Mouse (Mus musculus) thymus, postnatal 14 days (tissue): ENCODE data around the gene Arfgap2.
A peak's percentile ranks its signal among the peaks of the same experiment; 100 is the strongest.

Source experiments
- DNase-seq: peaks from one replicate; pipeline ENCODE4 v3.0.0; 2021

The Arfgap2 gene

GRCm38 (mm10) chr2:91259493-91259892 is 5.3 kb upstream of the Arfgap2 start:
- DNase-seq: no peak

- no peak for DNase-seq
These were observed 798 bp upstream of the Arfgap2 start for GRCm38 (mm10) chr2:91263692-91264660.

- no peak for DNase-seq
These were observed 3.3 kb downstream of the Arfgap2 start for GRCm38 (mm10) chr2:91268042-91268441.

- DNase-seq: no peak
These were observed 3.9 kb downstream of the Arfgap2 start for GRCm38 (mm10) chr2:91268706-91269105.

- DNase-seq: no peak
These were observed 4.9 kb downstream of the Arfgap2 start for GRCm38 (mm10) chr2:91269687-91270133.

GRCm38 (mm10) chr2:91278749-91279371 is 14.1 kb downstream of the Arfgap2 start:
- DNase-seq: peak; percentile 46

- no peak for DNase-seq
These were observed 14.6 kb downstream of the Arfgap2 start for GRCm38 (mm10) chr2:91279372-91279755.

- no peak for DNase-seq
These were observed 16.6 kb downstream of the Arfgap2 start for GRCm38 (mm10) chr2:91281366-91281765.

- no peak for DNase-seq
These were observed 19.2 kb downstream of the Arfgap2 start for GRCm38 (mm10) chr2:91283972-91284371.

GRCm38 (mm10) chr2:91284375-91285199 is 19.8 kb downstream of the Arfgap2 start:
- no peak for DNase-seq

GRCm38 (mm10) chr2:91285885-91286505 is 21.2 kb downstream of the Arfgap2 start:
- peak; percentile 73 for DNase-seq

GRCm38 (mm10) chr2:91287563-91287962 is 22.8 kb downstream of the Arfgap2 start:
- DNase-seq: no peak

GRCm38 (mm10) chr2:91291197-91292007 is 26.6 kb downstream of the Arfgap2 start:
- DNase-seq: no peak

GRCm38 (mm10) chr2:91294226-91294625 is 29.5 kb downstream of the Arfgap2 start:
- DNase-seq: no peak

GRCm38 (mm10) chr2:91295895-91296294 is 31.1 kb downstream of the Arfgap2 start:
- no peak for DNase-seq

GRCm38 (mm10) chr2:91299156-91299555 is 34.4 kb downstream of the Arfgap2 start:
- DNase-seq: no peak

GRCm38 (mm10) chr2:91300784-91301183 is 36.0 kb downstream of the Arfgap2 start:
- DNase-seq: no peak

GRCm38 (mm10) chr2:91301836-91302235 is 37.1 kb downstream of the Arfgap2 start:
- DNase-seq: no peak

- DNase-seq: no peak
These were observed 38.1 kb downstream of the Arfgap2 start for GRCm38 (mm10) chr2:91302845-91303244.

GRCm38 (mm10) chr2:91305926-91306325 is 41.2 kb downstream of the Arfgap2 start:
- DNase-seq: no peak

- no peak for DNase-seq
These were observed 41.8 kb downstream of the Arfgap2 start for GRCm38 (mm10) chr2:91306589-91306988.

GRCm38 (mm10) chr2:91308680-91309079 is 43.9 kb downstream of the Arfgap2 start:
- peak; percentile 84 for DNase-seq
